Mouse (Mus musculus) CD8-positive naive resting alpha-beta T cell, adult 2 months (primary cell): ENCODE results near the gene Cisd3.
"Not testable (repeated sequence)": the region's sequence is repeated elsewhere in the genome, so short reads cannot be mapped to it uniquely, and the experiment has no call there.

ENCODE experiments used
- DNase-seq, 2 experiments: peaks; one replicate each; pipeline ENCODE4 v3.0.0; 2022; ENCODE audit warnings: low read depth in 2 of 2, low spot score in 2 of 2

Cisd3 gene

DNA sequence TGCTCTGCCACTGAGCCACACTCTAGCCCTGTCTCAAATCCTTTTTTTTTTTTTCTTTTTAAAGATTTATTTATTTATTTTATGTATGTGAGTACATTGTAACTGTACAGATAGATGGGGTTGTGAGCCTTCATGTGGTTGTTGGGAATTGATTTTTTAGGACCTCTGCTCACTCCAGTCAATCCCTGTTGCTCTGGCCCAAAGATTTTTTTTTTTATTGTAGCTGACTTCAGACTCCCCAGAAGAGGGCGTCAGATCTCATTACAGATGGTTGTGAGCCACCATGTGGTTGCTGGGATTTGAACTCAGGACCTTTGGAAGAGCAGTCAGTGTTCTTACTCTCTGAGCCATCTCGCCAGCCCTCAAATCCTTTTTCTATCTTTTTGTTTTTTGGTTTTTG is 24.4 kb downstream of the Cisd3 start:
- DNase-seq = not testable (repeated sequence)

DNA sequence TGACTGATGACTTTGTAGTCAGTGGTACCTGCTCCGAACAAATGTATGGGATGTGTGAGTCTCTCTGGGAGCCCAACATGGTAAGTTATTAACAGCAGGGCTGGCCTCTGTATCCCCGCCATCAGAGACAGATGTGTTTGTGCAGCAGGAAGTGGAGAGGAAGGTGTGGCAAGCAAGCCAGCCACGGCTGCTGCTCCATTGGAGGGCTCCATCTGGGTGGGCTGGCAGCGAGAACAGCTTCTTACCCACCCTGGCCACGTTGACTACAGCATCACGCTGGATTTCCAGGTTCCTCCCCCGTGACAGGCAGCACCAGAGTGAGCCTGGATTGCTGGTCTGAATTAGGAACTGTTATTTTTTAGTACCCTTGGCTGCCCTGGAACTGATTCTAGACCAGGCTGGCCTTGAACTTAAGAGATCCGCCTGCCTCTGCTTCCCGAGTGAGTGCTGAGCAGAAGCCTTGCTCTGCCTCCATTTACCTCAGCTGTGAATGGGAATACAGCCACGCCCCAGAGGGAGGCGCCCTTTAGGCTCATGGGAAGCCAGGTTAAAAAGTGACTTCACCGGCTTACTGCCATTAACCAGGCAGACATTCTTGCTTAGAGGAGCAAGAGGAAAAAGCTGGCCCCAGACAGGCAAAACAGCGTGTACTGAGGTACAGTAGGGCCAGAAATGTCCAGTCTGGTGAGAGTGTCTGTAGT is 25.7 kb downstream of the Cisd3 start:
- no peak for DNase-seq

DNA sequence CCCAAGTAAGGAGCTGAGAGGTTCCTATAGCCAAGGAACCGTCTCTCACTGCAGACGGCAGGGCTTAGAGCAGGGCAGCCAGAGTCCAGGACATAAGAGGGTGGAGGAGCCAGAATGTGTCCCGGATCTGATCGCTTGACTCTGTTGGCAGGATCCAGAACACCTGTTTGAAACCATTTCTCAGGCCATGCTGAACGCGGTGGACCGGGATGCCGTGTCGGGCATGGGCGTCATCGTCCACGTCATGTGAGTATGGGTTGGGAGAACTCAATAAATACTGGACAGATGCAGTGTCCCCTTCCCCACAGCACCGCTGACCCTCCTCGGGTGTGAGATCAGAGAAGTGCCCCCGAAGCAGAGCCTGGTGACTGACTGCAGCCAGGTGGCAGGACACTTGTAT is 26.7 kb downstream of the Cisd3 start:
- DNase-seq = no peak

DNA sequence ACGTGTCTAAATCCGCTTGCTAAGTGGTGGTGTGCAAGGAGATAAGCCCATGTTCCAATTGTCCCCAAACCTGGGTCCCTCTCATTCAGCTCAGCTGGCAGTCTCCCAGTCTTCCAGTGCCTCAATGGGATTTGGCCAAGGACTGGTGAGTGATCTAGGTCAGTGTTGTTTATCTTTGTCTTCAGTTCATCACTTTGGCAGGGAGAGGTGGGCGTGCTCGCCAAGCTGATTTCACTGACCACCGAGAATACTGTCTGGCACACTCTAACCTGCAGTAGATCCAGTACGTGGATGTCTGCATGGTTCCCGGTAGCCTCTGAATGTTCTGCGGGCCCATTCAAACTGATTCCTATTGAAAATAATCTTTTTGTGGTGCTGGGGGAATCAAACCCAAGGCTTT is 28.3 kb downstream of the Cisd3 start:
- no peak for DNase-seq

DNA sequence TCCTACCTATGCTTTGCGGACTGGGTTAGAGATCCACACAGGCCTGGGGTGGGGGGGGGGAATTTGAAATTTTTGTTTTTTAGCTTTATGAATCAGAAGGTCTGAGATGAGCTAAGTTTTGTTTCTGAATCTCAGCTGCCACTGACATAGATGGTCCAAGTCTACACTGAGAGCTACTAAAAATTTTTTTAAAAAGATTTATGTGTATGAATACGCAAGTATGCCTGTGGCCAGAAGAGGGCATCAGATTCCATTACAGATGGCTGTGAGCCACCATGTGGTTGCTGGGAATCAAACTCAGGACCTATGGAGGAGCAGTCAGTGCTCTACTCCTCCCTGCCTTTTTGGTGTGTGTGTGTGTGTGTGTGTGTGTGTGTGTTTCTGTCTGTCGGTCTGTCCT is 28.7 kb downstream of the Cisd3 start:
- DNase-seq = no peak

DNA sequence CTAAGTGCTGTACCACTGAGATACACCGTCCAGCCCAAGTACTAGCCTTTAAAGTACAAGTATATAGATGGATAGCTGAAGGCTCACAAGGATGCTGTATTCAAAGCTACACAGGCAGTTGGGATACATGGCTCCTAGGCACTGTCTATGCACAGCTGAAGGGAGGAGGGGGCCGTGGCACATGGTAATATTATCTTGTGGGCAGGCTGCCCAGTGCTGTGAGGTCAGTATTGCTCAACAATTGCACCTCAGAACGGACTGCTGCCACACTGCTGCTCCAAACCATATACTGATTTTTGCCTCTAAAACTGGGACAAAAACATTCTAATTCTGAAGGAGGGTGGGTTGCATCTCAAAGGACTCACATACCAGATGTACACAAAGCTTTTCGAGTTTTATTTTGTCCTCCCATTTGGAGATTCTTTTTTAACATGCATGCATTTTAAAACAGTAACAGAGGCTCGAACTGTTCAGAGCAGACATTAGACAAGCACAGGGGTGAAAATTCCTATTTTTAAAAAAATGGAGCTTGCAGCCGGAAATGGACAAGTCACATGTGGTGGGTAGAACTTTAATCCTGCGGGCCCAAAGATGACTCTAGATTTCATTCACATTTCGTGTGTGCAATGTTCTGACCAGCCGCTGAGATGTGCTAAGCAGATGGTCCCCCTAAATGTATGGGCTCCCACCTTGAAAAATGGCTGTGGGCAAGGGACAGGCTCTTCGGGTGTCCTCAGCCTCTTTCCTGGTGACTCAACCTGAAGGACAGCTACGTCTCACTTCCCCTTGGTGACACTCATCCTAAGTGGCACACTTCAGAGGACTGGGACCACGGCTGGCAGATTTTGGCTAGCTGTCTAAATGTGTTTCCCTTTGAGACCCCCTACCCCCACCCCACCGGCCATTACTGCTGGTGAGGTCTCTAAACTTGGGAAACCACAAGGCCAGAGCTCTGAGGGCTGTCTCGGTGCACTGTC is 29.4 kb downstream of the Cisd3 start:
- no peak for DNase-seq

DNA sequence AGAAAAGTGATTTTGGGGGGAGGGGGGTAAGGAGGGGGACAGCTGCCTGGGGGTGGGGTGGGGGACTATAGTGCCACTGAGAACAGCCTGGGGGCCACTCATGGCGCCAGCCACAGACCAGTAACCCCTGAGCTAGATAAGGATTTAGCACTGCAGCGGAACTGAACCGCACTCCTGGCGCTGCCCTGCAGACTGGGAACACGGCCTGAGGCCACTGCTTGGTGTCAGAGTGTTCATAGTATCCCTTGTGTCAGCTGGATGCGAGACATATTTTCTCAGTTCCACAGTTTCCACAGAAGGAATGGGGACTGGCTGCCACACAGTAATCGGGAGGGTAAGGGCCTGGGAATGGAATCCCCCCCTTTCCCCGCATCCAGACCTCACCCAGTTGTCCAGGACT is 30.4 kb downstream of the Cisd3 start:
- no peak for DNase-seq

- DNase-seq = no peak
These were observed 32.0 kb downstream of the Cisd3 start for GRCm38 (mm10) chr11:97717369-97718280.

- DNase-seq = peak; percentile 57 to 60
These were observed 32.7 kb downstream of the Cisd3 start for GRCm38 (mm10) chr11:97718281-97718860.

DNA sequence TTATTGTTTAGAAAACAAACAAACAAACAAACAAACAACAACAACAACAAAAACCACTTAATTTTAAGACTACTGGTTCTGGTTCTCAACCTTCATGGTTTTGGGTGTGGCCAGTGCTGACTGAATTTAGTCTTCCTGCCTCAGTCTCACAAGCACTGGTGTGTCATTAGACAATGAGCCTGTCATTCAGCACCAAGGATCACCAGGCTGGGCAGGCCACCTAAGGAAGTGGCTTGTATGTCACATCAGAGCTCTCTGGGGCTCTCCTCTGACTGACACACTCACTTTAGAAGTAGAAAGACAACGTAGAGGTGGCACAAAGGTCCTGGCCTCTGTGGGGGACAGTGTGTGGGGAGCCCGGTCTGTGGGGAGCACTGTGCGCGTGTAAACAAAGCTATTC is 33.4 kb downstream of the Cisd3 start:
- DNase-seq = peak in 1 of 2 experiments; percentile 28

GRCm38 (mm10) chr11:97721338-97721737 is 35.7 kb downstream of the Cisd3 start:
- no peak for DNase-seq

DNA sequence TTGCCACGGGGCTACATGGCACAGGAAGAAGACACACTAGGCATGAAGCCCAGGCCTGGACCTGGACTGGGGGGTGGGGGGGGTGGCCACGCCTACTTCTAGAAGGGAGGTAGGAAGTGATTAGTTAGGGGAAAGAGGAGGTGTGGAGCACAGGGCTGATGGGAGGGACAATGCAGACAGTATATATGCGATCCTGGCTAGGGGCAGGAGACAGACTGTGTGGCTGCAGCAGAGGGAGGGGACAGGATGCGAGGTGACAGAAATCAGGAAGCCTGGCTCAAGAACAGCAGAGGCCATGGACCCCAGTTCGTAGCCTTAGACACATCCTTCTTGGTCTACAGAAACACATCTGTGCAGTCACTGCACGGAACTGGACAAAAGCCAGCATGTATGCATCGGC is 38.1 kb downstream of the Cisd3 start:
- no peak for DNase-seq

GRCm38 (mm10) chr11:97728311-97728710 is 42.7 kb downstream of the Cisd3 start:
- DNase-seq = peak in 1 of 2 experiments; percentile 57

- peak in 1 of 2 experiments; percentile 14 for DNase-seq
These were observed 43.1 kb downstream of the Cisd3 start for GRCm38 (mm10) chr11:97728730-97729129.

GRCm38 (mm10) chr11:97733689-97734088 is 48.1 kb downstream of the Cisd3 start:
- no peak for DNase-seq

- not testable (repeated sequence) for DNase-seq
These were observed 49.2 kb downstream of the Cisd3 start for GRCm38 (mm10) chr11:97734810-97735209.

DNA sequence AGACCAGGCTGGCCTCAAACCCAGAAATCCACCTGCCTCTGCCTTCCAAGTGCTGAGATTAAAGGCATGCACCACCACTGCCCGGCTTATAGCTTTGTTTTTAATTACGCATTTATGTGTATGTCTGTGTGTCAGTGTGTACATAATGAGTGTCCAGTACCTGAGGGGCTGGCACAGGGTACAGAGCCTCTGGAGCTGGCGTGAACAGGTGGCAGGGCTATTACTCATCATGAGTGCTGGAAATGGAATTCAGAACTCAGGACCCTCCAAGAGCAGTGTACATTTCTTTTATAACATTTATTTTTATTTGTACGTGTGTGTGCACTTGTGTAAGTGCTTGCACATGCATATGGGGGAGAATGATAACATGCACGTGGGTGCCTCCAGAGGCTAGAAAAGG is 51.0 kb downstream of the Cisd3 start:
- DNase-seq = no peak

GRCm38 (mm10) chr11:97737600-97737999 is 52.0 kb downstream of the Cisd3 start:
- DNase-seq = no peak
